Mouse (Mus musculus) hindbrain, embryonic 15.5 days (tissue): Measurements from ENCODE around the gene Anxa11. TPM values are rescaled to one million over a fixed set of nuclear protein-coding genes. Genes with fewer than 3 reads are reported as not detected.
"Not testable (repeated sequence)": the region's sequence is repeated elsewhere in the genome, so short reads cannot be mapped to it uniquely, and the experiment has no call there.

Experiments
- ATAC-seq: fragments of 200-750 bp; cut with Nextera tagmentation; 2 replicates; pipeline ENCODE4 v1.8.0; 2017; ENCODE audit warnings: low read depth, moderate number of reproducible peaks, moderate TSS enrichment; ENCODE audit not compliant: low FRiP score
- H3K27ac ChIP-seq: fragments of 300-500 bp; sonication (generic); replicated peaks from 2 replicates; pipeline ENCODE4 v1.5.1; 2015; ENCODE audit warnings: mild to moderate bottlenecking, inconsistent platforms
- H3K27me3 ChIP-seq: fragments of 300-500 bp; sonication (generic); 2 replicates; pipeline ENCODE4 v1.6.1; 2015; ENCODE audit warnings: control low read depth, inconsistent platforms
- H3K36me3 ChIP-seq: fragments of 300-500 bp; sonication (generic); 2 replicates; pipeline ENCODE4 v1.6.1; 2015; ENCODE audit warnings: control low read depth, inconsistent platforms
- H3K4me1 ChIP-seq: fragments of 300-500 bp; sonication (generic); replicated peaks from 2 replicates; pipeline ENCODE4 v1.6.1; 2015; ENCODE audit warnings: control low read depth, inconsistent platforms
- H3K4me2 ChIP-seq: fragments of 300-500 bp; sonication (generic); 2 replicates; pipeline ENCODE4 v1.6.1; 2015; ENCODE audit warnings: moderate library complexity, mild to moderate bottlenecking, inconsistent platforms
- H3K4me3 ChIP-seq: fragments of 300-500 bp; sonication (generic); 2 replicates; pipeline ENCODE4 v1.5.1; 2015; ENCODE audit warnings: mild to moderate bottlenecking, inconsistent platforms
- H3K9ac ChIP-seq: fragments of 300-500 bp; sonication (generic); 2 replicates; pipeline ENCODE4 v1.6.1; 2015; ENCODE audit warnings: inconsistent platforms
- H3K9me3 ChIP-seq: fragments of 300-500 bp; sonication (generic); 2 replicates; pipeline ENCODE4 v1.6.1; 2016; ENCODE audit warnings: control low read depth, inconsistent platforms
- WGBS: fragments of 180-500 bp; shearing (Covaris S2); methylation state at CpG from one replicate; pipeline ENCODE4 v1.1.7; 2015; 5-methylcytosine and 5-hydroxymethylcytosine counted together
- polyA plus RNA-seq: library from polyadenylated mRNA; unstranded; fragments of >200 nt; fragmentation: Nextera tagmentation; extraction: Ambion mirVana; gene quantifications from 2 replicates; pipeline ENCODE4 v1.2.1, GENCODE M21; 2015

Anxa11 gene
- polyA plus RNA-seq, 1 experiment from 2014 or later = 3.6 TPM

GRCm38 (mm10) chr14:25881769-25882168 lies 39.8 kb downstream of the Anxa11 start:
- not testable (repeated sequence) for H3K27ac ChIP-seq, H3K4me2 ChIP-seq, H3K36me3 ChIP-seq, H3K4me3 ChIP-seq, H3K4me1 ChIP-seq, ATAC-seq, H3K9ac ChIP-seq, H3K27me3 ChIP-seq, H3K9me3 ChIP-seq
- WGBS = no CpG with 5 or more reads among the region's 9 CpGs

GRCm38 (mm10) chr14:25885886-25886285 lies 43.9 kb downstream of the Anxa11 start:
- not testable (repeated sequence) for H3K27me3 ChIP-seq, H3K36me3 ChIP-seq, H3K4me2 ChIP-seq, ATAC-seq, H3K9me3 ChIP-seq, H3K27ac ChIP-seq, H3K9ac ChIP-seq, H3K4me1 ChIP-seq, H3K4me3 ChIP-seq
- no CpG with 5 or more reads among the region's 12 CpGs for WGBS

GRCm38 (mm10) chr14:25894566-25894965 lies 52.6 kb downstream of the Anxa11 start:
- not testable (repeated sequence) for ATAC-seq, H3K4me2 ChIP-seq
- WGBS = no CpG with 5 or more reads among the region's 3 CpGs

GRCm38 (mm10) chr14:25895686-25896085 lies 53.7 kb downstream of the Anxa11 start:
- H3K36me3 ChIP-seq, ATAC-seq, H3K4me1 ChIP-seq, H3K27me3 ChIP-seq, H3K4me3 ChIP-seq, H3K4me2 ChIP-seq, H3K9me3 ChIP-seq, H3K9ac ChIP-seq, H3K27ac ChIP-seq: not testable (repeated sequence)
- no CpG with 5 or more reads among the region's 7 CpGs for WGBS

More at GRCm38 (mm10) chr14:25894566-25894965, 52.6 kb downstream of the Anxa11 start:
- H3K36me3 ChIP-seq, H3K27me3 ChIP-seq, H3K4me1 ChIP-seq, H3K9ac ChIP-seq, H3K27ac ChIP-seq, H3K9me3 ChIP-seq, H3K4me3 ChIP-seq: not testable (repeated sequence)

GRCm38 (mm10) chr14:25903000-25903399 lies 61.0 kb downstream of the Anxa11 start, which contains the start of gene Plac9a:
Gene Plac9a (minus strand): TSS chr14:25903100.
- H3K4me1 ChIP-seq, H3K4me2 ChIP-seq, H3K9me3 ChIP-seq, H3K36me3 ChIP-seq, ATAC-seq, H3K9ac ChIP-seq, H3K27me3 ChIP-seq, H3K27ac ChIP-seq, H3K4me3 ChIP-seq: not testable (repeated sequence)
- WGBS = no CpG with 5 or more reads among the region's 10 CpGs

GRCm38 (mm10) chr14:25905243-25905642 lies 63.3 kb downstream of the Anxa11 start:
- not testable (repeated sequence) for H3K9ac ChIP-seq, H3K36me3 ChIP-seq, H3K9me3 ChIP-seq, H3K4me2 ChIP-seq, H3K4me3 ChIP-seq, H3K4me1 ChIP-seq, H3K27ac ChIP-seq, ATAC-seq, H3K27me3 ChIP-seq
- 40% methylated on average over 1 of the region's 5 CpGs for WGBS

GRCm38 (mm10) chr14:25907272-25907671 lies 65.3 kb downstream of the Anxa11 start:
- ATAC-seq = not testable (repeated sequence)

GRCm38 (mm10) chr14:25908976-25909375 lies 67.0 kb downstream of the Anxa11 start:
- not testable (repeated sequence) for ATAC-seq, H3K9ac ChIP-seq, H3K36me3 ChIP-seq, H3K4me3 ChIP-seq, H3K4me2 ChIP-seq, H3K27me3 ChIP-seq, H3K9me3 ChIP-seq, H3K27ac ChIP-seq, H3K4me1 ChIP-seq
- WGBS = no CpG with 5 or more reads among the region's 8 CpGs

More at GRCm38 (mm10) chr14:25907272-25907671, 65.3 kb downstream of the Anxa11 start:
- H3K4me2 ChIP-seq, H3K36me3 ChIP-seq, H3K9me3 ChIP-seq, H3K4me3 ChIP-seq, H3K27me3 ChIP-seq, H3K9ac ChIP-seq, H3K27ac ChIP-seq, H3K4me1 ChIP-seq: not testable (repeated sequence)
- no CpG with 5 or more reads among the region's 9 CpGs for WGBS

- not testable (repeated sequence) for H3K4me2 ChIP-seq, H3K36me3 ChIP-seq, H3K4me3 ChIP-seq, H3K27ac ChIP-seq, H3K27me3 ChIP-seq, H3K9ac ChIP-seq, ATAC-seq, H3K4me1 ChIP-seq, H3K9me3 ChIP-seq
- no CpG with 5 or more reads among the region's 5 CpGs for WGBS
Observed at GRCm38 (mm10) chr14:25918427-25919170, 76.6 kb downstream of the Anxa11 start.

GRCm38 (mm10) chr14:25926814-25927561 lies 85.0 kb downstream of the Anxa11 start:
- WGBS = no CpG with 5 or more reads among the region's 44 CpGs

GRCm38 (mm10) chr14:25927562-25927881 lies 85.6 kb downstream of the Anxa11 start, which contains the start of gene Tmem254a:
Gene Tmem254a (minus strand): TSS chr14:25927672.
- not testable (repeated sequence) for H3K4me3 ChIP-seq
- ATAC-seq = peak; percentile 87; the same call in 1 of the 2 replicates

More at GRCm38 (mm10) chr14:25926814-25927561, 85.0 kb downstream of the Anxa11 start:
- H3K4me2 ChIP-seq, H3K9ac ChIP-seq, H3K36me3 ChIP-seq, H3K4me3 ChIP-seq, H3K27me3 ChIP-seq, H3K4me1 ChIP-seq, H3K27ac ChIP-seq, H3K9me3 ChIP-seq: not testable (repeated sequence)
- ATAC-seq = peak; percentile 92

More at GRCm38 (mm10) chr14:25927562-25927881, 85.6 kb downstream of the Anxa11 start, which contains the start of gene Tmem254a:
- not testable (repeated sequence) for H3K9ac ChIP-seq, H3K27me3 ChIP-seq, H3K27ac ChIP-seq, H3K9me3 ChIP-seq, H3K4me2 ChIP-seq, H3K4me1 ChIP-seq, H3K36me3 ChIP-seq
- no CpG with 5 or more reads among the region's 10 CpGs for WGBS
